Mouse (Mus musculus) embryonic facial prominence, embryonic 11.5 days (tissue): ENCODE measurements around the gene Chd9. TPM values are rescaled to one million over a fixed set of nuclear protein-coding genes. Genes with fewer than 3 reads are reported as not detected.
A peak's percentile ranks its signal among the peaks of the same experiment; 100 is the strongest.

Source experiments
- ATAC-seq: fragments of 200-750 bp; cut with Nextera tagmentation; replicated peaks from 2 replicates; pipeline ENCODE4 v1.8.0; 2017; ENCODE audit warnings: low read depth; ENCODE audit not compliant: insufficient number of reproducible peaks, low FRiP score, low TSS enrichment
- DNase-seq: peaks from one replicate; pipeline ENCODE4 v3.0.0-alpha.2; 2015; ENCODE audit warnings: low spot score
- H3K27ac ChIP-seq: fragments of 300-500 bp; sonication (generic); replicated peaks from 2 replicates; pipeline ENCODE4 v1.5.1; 2014; ENCODE audit warnings: mild to moderate bottlenecking, low read depth, low read length, control low read depth
- H3K27me3 ChIP-seq: fragments of 300-500 bp; sonication (generic); 2 replicates; pipeline ENCODE4 v1.6.1; 2014; ENCODE audit warnings: mild to moderate bottlenecking, low read length, moderate library complexity, mixed read lengths; ENCODE audit not compliant: control insufficient read depth, insufficient read depth
- H3K36me3 ChIP-seq: fragments of 300-500 bp; sonication (generic); replicated peaks from 2 replicates; pipeline ENCODE4 v1.6.1; 2014; ENCODE audit warnings: low read depth, mild to moderate bottlenecking, low read length, moderate library complexity, mixed read lengths; ENCODE audit not compliant: control insufficient read depth, insufficient read depth
- H3K4me1 ChIP-seq: fragments of 300-500 bp; sonication (generic); 2 replicates; pipeline ENCODE4 v1.6.1; 2014; ENCODE audit warnings: low read length, mixed read lengths; ENCODE audit not compliant: control insufficient read depth, insufficient read depth
- H3K4me2 ChIP-seq: fragments of 300-500 bp; sonication (generic); 2 replicates; pipeline ENCODE4 v1.6.1; 2014; ENCODE audit warnings: low read depth, mild to moderate bottlenecking, control low read depth, low read length, moderate library complexity
- H3K4me3 ChIP-seq: fragments of 300-500 bp; sonication (generic); 2 replicates; pipeline ENCODE4 v1.5.1; 2014; ENCODE audit warnings: low read depth, low read length, control low read depth
- H3K9ac ChIP-seq: fragments of 300-500 bp; sonication (generic); replicated peaks from 2 replicates; pipeline ENCODE4 v1.6.1; 2014; ENCODE audit warnings: mild to moderate bottlenecking, control low read depth, low read length
- H3K9me3 ChIP-seq: fragments of 300-500 bp; sonication (generic); replicated peaks from 2 replicates; pipeline ENCODE4 v1.6.1; 2016; ENCODE audit warnings: mild to moderate bottlenecking, low read length, inconsistent platforms, mixed read lengths; ENCODE audit not compliant: control insufficient read depth
- whole genome bisulfite sequencing: fragments of 180-500 bp; shearing (Covaris S2); extraction: QIAGEN DNeasy Blood & Tissue Kit; methylation state at CpG from one replicate; pipeline ENCODE4 v1.1.7; 2014; 5-methylcytosine and 5-hydroxymethylcytosine counted together
- polyA plus RNA-seq: library from polyadenylated mRNA; unstranded; fragments of >200 nt; fragmentation: Nextera tagmentation; extraction: Ambion mirVana; gene quantifications from 2 replicates; pipeline ENCODE4 v1.2.1, GENCODE M21; 2014

Chd9 gene
- polyA plus RNA-seq, 1 experiment from 2014 or later = 37.1 TPM

GRCm38 (mm10) chr8:90869920-90870777, 42.0 kb downstream of the Chd9 start:
- Histone ChIP-seq H3K27ac (no peak overlapping the region), H3K4me2 (no peak overlapping the region), H3K27me3 (no peaks in the 10 kb centered on the region), H3K9ac (0 out of 2 replicates have a peak overlapping the region, but pooled peaks have one; percentile 2), H3K36me3 (no peaks in the 10 kb centered on the region), H3K4me3 (no peak overlapping the region), H3K9me3 (no peaks in the 10 kb centered on the region), H3K4me1 (no peaks in the 10 kb centered on the region)
- WGBS = 11% methylated on average over 22 of the region's 22 CpGs
- peak; percentile 40; the same call in 1 of the 2 replicates for ATAC-seq
- DNase-seq = peak; percentile 26

- H3K27me3 ChIP-seq = no peaks in the 10 kb centered on the region
- no peak overlapping the region for H3K27ac ChIP-seq
- 75% methylated on average over 6 of the region's 6 CpGs for WGBS
- H3K4me3 ChIP-seq = no peak overlapping the region
- no peaks in the 10 kb centered on the region for H3K9me3 ChIP-seq
- H3K4me2 ChIP-seq = no peak overlapping the region
- H3K9ac ChIP-seq = no peak overlapping the region
- no peak for ATAC-seq
- H3K36me3 ChIP-seq = no peaks in the 10 kb centered on the region
- peaks cover 6% of the 10 kb centered on the region for H3K4me1 ChIP-seq
- no peak for DNase-seq
Measured at GRCm38 (mm10) chr8:90871375-90872080, 43.4 kb downstream of the Chd9 start.

- Histone ChIP-seq H3K27ac (no peak overlapping the region), H3K36me3 (no peaks in the 10 kb centered on the region), H3K4me1 (peaks cover 14% of the 10 kb centered on the region), H3K4me3 (no peak overlapping the region), H3K4me2 (no peak overlapping the region), H3K9ac (no peak overlapping the region), H3K27me3 (no peaks in the 10 kb centered on the region), H3K9me3 (no peaks in the 10 kb centered on the region)
- ATAC-seq (no peak), DNase-seq (no peak)
- WGBS = 72% methylated on average over 4 of the region's 4 CpGs
Measured at GRCm38 (mm10) chr8:90873051-90873450, 44.9 kb downstream of the Chd9 start.

GRCm38 (mm10) chr8:90876213-90876721, 48.1 kb downstream of the Chd9 start:
- no peak overlapping the region for H3K4me3 ChIP-seq
- WGBS = 7% methylated on average over 12 of the region's 12 CpGs

GRCm38 (mm10) chr8:90876722-90877429, 48.7 kb downstream of the Chd9 start:
- WGBS = 1% methylated on average over 24 of the region's 24 CpGs
- peak overlapping the region; percentile 78 for H3K27ac ChIP-seq
- H3K4me2 ChIP-seq = peak overlapping the region; percentile 84
- H3K27me3 ChIP-seq = no peaks in the 10 kb centered on the region
- peak overlapping the region; percentile 59 for H3K9ac ChIP-seq
- peak overlapping the region; percentile 40 for H3K4me3 ChIP-seq
- H3K36me3 ChIP-seq = no peaks in the 10 kb centered on the region
- DNase-seq (peak; percentile 48), ATAC-seq (peak; percentile 20)
- H3K9me3 ChIP-seq = no peaks in the 10 kb centered on the region
- peaks cover 14% of the 10 kb centered on the region for H3K4me1 ChIP-seq

More at GRCm38 (mm10) chr8:90876213-90876721, 48.1 kb downstream of the Chd9 start:
- Histone ChIP-seq H3K4me1 (peaks cover 14% of the 10 kb centered on the region), H3K36me3 (no peaks in the 10 kb centered on the region), H3K4me2 (peak overlapping the region; percentile 84), H3K9ac (no peak overlapping the region; the same call in 1 of the 2 replicates), H3K27me3 (no peaks in the 10 kb centered on the region), H3K27ac (peak overlapping the region; percentile 78), H3K9me3 (no peaks in the 10 kb centered on the region)
- ATAC-seq (0 out of 2 replicates have a peak, but pooled peaks have one; percentile 25), DNase-seq (peak; percentile 45)

- 4% methylated on average over 11 of the region's 11 CpGs for WGBS
- H3K9me3 ChIP-seq = no peaks in the 10 kb centered on the region
- peaks cover 14% of the 10 kb centered on the region for H3K4me1 ChIP-seq
- H3K36me3 ChIP-seq = no peaks in the 10 kb centered on the region
- H3K9ac ChIP-seq = peak overlapping the region; percentile 59
- no peak for DNase-seq
- H3K27ac ChIP-seq = peak overlapping the region; percentile 78
- peak; percentile 80 for ATAC-seq
- H3K4me2 ChIP-seq = peak overlapping the region; percentile 84
- no peaks in the 10 kb centered on the region for H3K27me3 ChIP-seq
- H3K4me3 ChIP-seq = peak overlapping the region; percentile 40
Measured at GRCm38 (mm10) chr8:90877430-90877975, 49.4 kb downstream of the Chd9 start.

- 69% methylated on average over 6 of the region's 6 CpGs for WGBS
- H3K27ac ChIP-seq = no peak overlapping the region
- H3K27me3 ChIP-seq = no peaks in the 10 kb centered on the region
- H3K9me3 ChIP-seq = no peaks in the 10 kb centered on the region
- H3K9ac ChIP-seq = no peak overlapping the region
- no peak overlapping the region for H3K4me2 ChIP-seq
- peaks cover 14% of the 10 kb centered on the region for H3K4me1 ChIP-seq
- DNase-seq (no peak), ATAC-seq (no peak)
- H3K4me3 ChIP-seq = no peak overlapping the region
- H3K36me3 ChIP-seq = no peaks in the 10 kb centered on the region
Measured at GRCm38 (mm10) chr8:90878551-90878950, 50.4 kb downstream of the Chd9 start.
